Mouse (Mus musculus): ENCODE data around the gene Wwox. TPM values are rescaled to one million over a fixed set of nuclear protein-coding genes. Genes with fewer than 3 reads are reported as not detected.
A peak's percentile ranks its signal among the peaks of the same experiment; 100 is the strongest.

The Wwox gene
- total and polyA plus RNA-seq, 3 experiments = 7.6 to 61.8 (median 12.2) TPM

DNA sequence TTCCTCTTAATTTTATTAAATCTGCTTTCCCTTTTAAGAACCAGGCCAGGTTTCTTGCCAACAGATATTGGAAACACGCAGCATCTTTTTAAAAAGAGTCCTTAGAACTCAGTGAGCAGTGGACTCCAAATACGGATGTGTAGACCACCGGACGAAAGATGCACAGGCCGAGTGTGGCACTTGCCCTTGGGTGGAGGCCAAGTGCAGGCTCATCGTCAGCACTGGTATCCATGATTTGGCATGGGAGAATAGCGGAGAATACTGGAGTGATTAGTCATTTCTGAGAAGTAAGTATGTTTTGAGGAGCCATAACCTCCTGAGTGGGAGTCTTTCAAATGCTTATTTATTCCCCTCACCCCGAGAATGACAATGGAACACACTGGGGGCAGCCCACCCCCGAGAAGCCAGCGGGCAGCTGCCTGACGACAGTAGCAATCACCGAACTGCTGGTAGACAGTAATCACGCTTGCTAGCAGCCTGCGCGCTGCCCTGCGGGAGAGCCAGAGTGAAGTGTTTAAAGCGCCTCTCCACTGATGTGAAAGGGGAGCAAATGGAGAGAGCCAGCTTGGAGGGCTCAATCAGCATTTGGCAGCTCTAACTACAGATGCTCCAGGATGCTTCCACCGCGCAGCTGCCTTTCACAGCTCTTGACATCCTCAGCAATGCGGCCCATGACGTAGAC, 29.2 kb downstream of the Wwox start:
- Histone ChIP-seq H3K27ac (ENCODE audit: control insufficient read depth, low read depth, low read length) (no peak overlapping the region), H3K9ac (ENCODE audit: control insufficient read depth, low read depth, low read length, poor library complexity, severe bottlenecking) (no peak overlapping the region), H3K4me3 (ENCODE audit: control insufficient read depth in 1 of 2, insufficient read depth in 1 of 2, low read depth in 2 of 2, low read length in 2 of 2) (no peak overlapping the region), H3K27me3 (ENCODE audit: control insufficient read depth in 1 of 2, insufficient read depth in 2 of 2, low read length in 2 of 2) (no peaks in the 10 kb centered on the region), H3K36me3 (ENCODE audit: control insufficient read depth in 1 of 2, insufficient read depth in 2 of 2, low read length in 2 of 2) (no peaks in the 10 kb centered on the region), H3K79me2 (ENCODE audit: control insufficient read depth, insufficient read depth, low read length, poor library complexity) (no peaks in the 10 kb centered on the region), H3K9me3 (replicated peaks; ENCODE audit: insufficient read depth, low read length) (no peaks in the 10 kb centered on the region), H3K4me1 (ENCODE audit: control insufficient read depth in 1 of 2, insufficient read depth in 2 of 2, low read length in 2 of 2) (no peaks in the 10 kb centered on the region)
- no peak for DNase-seq (ENCODE audit: low read depth, low spot score)
- TF ChIP-seq CHD1 (IDR thresholded peaks at IDR 0.05; ENCODE audit: low read depth, low read length) = no peak

DNA sequence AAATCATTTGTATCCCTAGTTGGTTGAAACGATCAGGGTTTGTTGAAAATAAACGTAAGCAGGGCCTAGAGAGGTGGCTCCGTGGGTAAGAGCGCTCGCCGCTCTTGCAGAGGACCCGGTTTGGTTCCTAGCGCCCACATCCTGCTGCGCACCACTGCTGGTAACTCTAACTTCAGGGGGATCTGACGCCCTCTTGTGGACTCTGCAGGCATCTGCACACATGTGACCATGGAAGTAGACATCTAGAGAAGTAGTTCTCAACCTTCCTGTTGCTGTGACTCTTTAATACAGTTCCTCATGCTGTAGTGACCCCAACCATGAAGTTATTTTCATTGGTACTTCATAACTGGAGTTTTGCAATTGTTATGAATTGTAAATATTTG, 29.7 kb downstream of the Wwox start:
- no peak overlapping the region for H3K27ac ChIP-seq (ENCODE audit: control insufficient read depth, low read depth, low read length)
- H3K9ac ChIP-seq (ENCODE audit: control insufficient read depth, low read depth, low read length, poor library complexity, severe bottlenecking) = no peak overlapping the region
- H3K79me2 ChIP-seq (ENCODE audit: control insufficient read depth, insufficient read depth, low read length, poor library complexity) = no peaks in the 10 kb centered on the region
- no peaks in the 10 kb centered on the region for H3K27me3 ChIP-seq (ENCODE audit: control insufficient read depth in 1 of 2, insufficient read depth in 2 of 2, low read length in 2 of 2)
- DNase-seq (ENCODE audit: low read depth, low spot score) = peak; percentile 16
- no peaks in the 10 kb centered on the region for H3K36me3 ChIP-seq (ENCODE audit: control insufficient read depth in 1 of 2, insufficient read depth in 2 of 2, low read length in 2 of 2)
- TF ChIP-seq NRF1 (IDR thresholded peaks at IDR 0.05; ENCODE audit: insufficient read depth, low read depth, low read length, poor library complexity, severe bottlenecking) (no peak), CTCF (IDR thresholded peaks at IDR 0.05 in 2 of 3, conservative IDR thresholded peaks at IDR 0.05 in 1 of 3; ENCODE audit: control insufficient read depth in 1 of 3, insufficient read depth in 1 of 3, low read depth in 2 of 3, low read length in 3 of 3, poor library complexity in 1 of 3, severe bottlenecking in 1 of 3) (peak; percentile 35 to 43 (median 36))
- H3K9me3 ChIP-seq (replicated peaks; ENCODE audit: insufficient read depth, low read length) = no peaks in the 10 kb centered on the region
- no peaks in the 10 kb centered on the region for H3K4me1 ChIP-seq (ENCODE audit: control insufficient read depth in 1 of 2, insufficient read depth in 2 of 2, low read length in 2 of 2)
- no peak overlapping the region for H3K4me3 ChIP-seq (ENCODE audit: control insufficient read depth in 1 of 2, insufficient read depth in 1 of 2, low read depth in 2 of 2, low read length in 2 of 2)

DNA sequence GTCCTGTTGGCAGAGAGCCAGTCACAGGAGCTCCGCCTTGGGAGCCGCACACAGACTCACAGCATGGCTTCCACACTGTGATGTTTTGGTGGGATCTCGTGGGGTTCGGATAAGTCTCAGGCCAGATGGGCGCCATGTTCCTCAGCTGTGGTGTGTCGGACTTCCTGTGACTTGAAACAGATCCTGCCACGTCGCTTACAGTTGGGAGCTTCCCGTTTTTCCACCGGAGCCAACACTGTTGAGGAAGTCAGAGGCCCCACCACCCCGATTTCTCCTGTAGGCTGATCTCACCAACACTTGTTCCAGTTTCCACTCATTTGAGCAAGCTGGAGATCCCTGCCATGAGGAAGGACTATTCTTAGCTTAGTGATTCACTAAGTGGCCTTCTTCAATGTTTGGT, 34.1 kb downstream of the Wwox start:
- no peak overlapping the region for H3K27ac ChIP-seq (ENCODE audit: control insufficient read depth, low read depth, low read length)
- H3K36me3 ChIP-seq (ENCODE audit: control insufficient read depth in 1 of 2, insufficient read depth in 2 of 2, low read length in 2 of 2) = no peaks in the 10 kb centered on the region
- TF ChIP-seq POLR2AphosphoS2 (IDR thresholded peaks at IDR 0.05; ENCODE audit: low read length) = no peak
- H3K27me3 ChIP-seq (ENCODE audit: control insufficient read depth in 1 of 2, insufficient read depth in 2 of 2, low read length in 2 of 2) = no peaks in the 10 kb centered on the region
- no peaks in the 10 kb centered on the region for H3K9me3 ChIP-seq (replicated peaks; ENCODE audit: insufficient read depth, low read length)
- no peak overlapping the region for H3K9ac ChIP-seq (ENCODE audit: control insufficient read depth, low read depth, low read length, poor library complexity, severe bottlenecking)
- DNase-seq (ENCODE audit: low read depth, low spot score) = no peak
- no peak overlapping the region for H3K4me3 ChIP-seq (ENCODE audit: control insufficient read depth in 1 of 2, insufficient read depth in 1 of 2, low read depth in 2 of 2, low read length in 2 of 2)
- H3K4me1 ChIP-seq (ENCODE audit: control insufficient read depth in 1 of 2, insufficient read depth in 2 of 2, low read length in 2 of 2) = no peaks in the 10 kb centered on the region
- H3K79me2 ChIP-seq (ENCODE audit: control insufficient read depth, insufficient read depth, low read length, poor library complexity) = no peaks in the 10 kb centered on the region

DNA sequence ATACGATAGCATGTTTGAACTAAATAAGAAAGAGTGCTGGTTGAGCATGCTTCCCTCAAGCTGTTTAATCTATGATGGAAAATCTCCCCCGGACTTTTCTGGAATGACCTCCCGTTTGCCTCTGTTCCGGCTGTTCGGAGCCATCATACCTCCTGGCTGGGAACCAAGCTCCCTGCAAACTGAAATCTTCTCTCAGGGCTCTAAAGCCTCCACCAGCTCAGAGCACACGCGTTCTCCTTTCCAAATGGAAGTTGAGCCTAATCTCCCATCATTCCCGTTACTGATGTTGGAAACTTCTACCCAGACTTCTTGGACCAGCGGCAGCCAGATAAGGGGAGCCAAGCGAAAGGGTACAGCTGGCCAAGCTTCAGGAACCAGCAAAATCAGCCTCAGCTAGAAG, 37.5 kb downstream of the Wwox start:
- Histone ChIP-seq H3K4me3 (ENCODE audit: control insufficient read depth in 1 of 2, insufficient read depth in 1 of 2, low read depth in 2 of 2, low read length in 2 of 2) (no peak overlapping the region), H3K9me3 (replicated peaks; ENCODE audit: insufficient read depth, low read length) (no peaks in the 10 kb centered on the region), H3K27ac (ENCODE audit: control insufficient read depth, low read depth, low read length) (no peak overlapping the region), H3K36me3 (ENCODE audit: control insufficient read depth in 1 of 2, insufficient read depth in 2 of 2, low read length in 2 of 2) (no peaks in the 10 kb centered on the region), H3K27me3 (ENCODE audit: control insufficient read depth in 1 of 2, insufficient read depth in 2 of 2, low read length in 2 of 2) (no peaks in the 10 kb centered on the region), H3K4me1 (ENCODE audit: control insufficient read depth in 1 of 2, insufficient read depth in 2 of 2, low read length in 2 of 2) (no peaks in the 10 kb centered on the region), H3K79me2 (ENCODE audit: control insufficient read depth, insufficient read depth, low read length, poor library complexity) (no peaks in the 10 kb centered on the region), H3K9ac (ENCODE audit: control insufficient read depth, low read depth, low read length, poor library complexity, severe bottlenecking) (no peak overlapping the region)
- no peak for DNase-seq (ENCODE audit: low read depth, low spot score)
- TF ChIP-seq MXI1 (IDR thresholded peaks at IDR 0.05; ENCODE audit: low read depth, low read length) = no peak
- TF ChIP-seq MAZ (IDR thresholded peaks at IDR 0.05; ENCODE audit: low read depth, low read length) = no peak
- no peak for TF ChIP-seq TCF12 (IDR thresholded peaks at IDR 0.05; ENCODE audit: low read depth, low read length)
- no peak for TF ChIP-seq MYB (IDR thresholded peaks at IDR 0.05; ENCODE audit: low read depth, low read length)
- no peak for TF ChIP-seq ELF1 (IDR thresholded peaks at IDR 0.05; ENCODE audit: low read depth, low read length)
- no peak for TF ChIP-seq ZKSCAN1 (IDR thresholded peaks at IDR 0.05; ENCODE audit: low read depth, low read length)
- TF ChIP-seq GATA1 (IDR thresholded peaks at IDR 0.05; ENCODE audit: low read depth, low read length) = no peak
- no peak for TF ChIP-seq JUND (IDR thresholded peaks at IDR 0.05; ENCODE audit: low read depth, low read length)
- no peak for TF ChIP-seq ZMIZ1 (IDR thresholded peaks at IDR 0.05; ENCODE audit: low read depth, low read length)
- TF ChIP-seq MAX (IDR thresholded peaks at IDR 0.05; ENCODE audit: low read length) = no peak
- TF ChIP-seq SIN3A (IDR thresholded peaks at IDR 0.05; ENCODE audit: low read length) = no peak
- no peak for TF ChIP-seq USF2 (IDR thresholded peaks at IDR 0.05; ENCODE audit: borderline replicate concordance in 1 of 2, insufficient read depth in 1 of 2, low read depth in 1 of 2, low read length in 2 of 2)
